Mouse (Mus musculus) MEL (cell line): ENCODE results near the gene BC053393. TPM values are rescaled to one million over a fixed set of nuclear protein-coding genes. Genes with fewer than 3 reads are reported as not detected.

Experiments used
- DNase-seq: peaks from one replicate; pipeline ENCODE4 v3.0.0; 2011; ENCODE audit warnings: low read depth, low spot score
- H3K27ac ChIP-seq: 2 replicates; pipeline ENCODE4 v1.5.1; 2012; ENCODE audit warnings: low read depth, mild to moderate bottlenecking, control low read depth, low read length, moderate library complexity; ENCODE audit not compliant: control insufficient read depth
- H3K27me3 ChIP-seq, 2 experiments: fragments of 150-350 bp in 1 of 2; sonication (generic) in 1 of 2; 2 replicates each; pipeline ENCODE4 v1.6.1; 2012; ENCODE audit warnings: low read length in 2 of 2, mild to moderate bottlenecking in 2 of 2, improper control_type of control experiment in 1 of 2, moderate library complexity in 1 of 2; ENCODE audit not compliant: insufficient read depth in 2 of 2, control insufficient read depth in 1 of 2
- H3K36me3 ChIP-seq, 2 experiments: 2 replicates each; pipeline ENCODE4 v1.6.1; 2012 to 2014; ENCODE audit warnings: low read length in 2 of 2, improper control_type of control experiment in 1 of 2, inconsistent platforms in 1 of 2, mild to moderate bottlenecking in 1 of 2; ENCODE audit not compliant: insufficient read depth in 2 of 2, control insufficient read depth in 1 of 2
- H3K4me1 ChIP-seq, 2 experiments: fragments of 150-350 bp in 1 of 2; sonication (generic) in 1 of 2; 2 replicates each; pipeline ENCODE4 v1.6.1; 2012; ENCODE audit warnings: low read length in 2 of 2, improper control_type of control experiment in 1 of 2, mild to moderate bottlenecking in 1 of 2; ENCODE audit not compliant: insufficient read depth in 2 of 2, control insufficient read depth in 1 of 2
- H3K4me3 ChIP-seq, 2 experiments: fragments of 150-350 bp in 1 of 2; sonication (generic) in 1 of 2; 2 replicates each; pipeline ENCODE4 v1.5.1; 2012; ENCODE audit warnings: low read depth in 2 of 2, low read length in 2 of 2, mild to moderate bottlenecking in 2 of 2, moderate library complexity in 2 of 2, control low read depth in 1 of 2, improper control_type of control experiment in 1 of 2; ENCODE audit not compliant: control insufficient read depth in 1 of 2, insufficient read depth in 1 of 2
- H3K79me2 ChIP-seq: 2 replicates; pipeline ENCODE4 v1.6.1; 2012; ENCODE audit warnings: mild to moderate bottlenecking, low read length, moderate library complexity; ENCODE audit not compliant: control insufficient read depth, poor library complexity, insufficient read depth
- H3K9ac ChIP-seq: 2 replicates; pipeline ENCODE4 v1.6.1; 2012; ENCODE audit warnings: low read depth, mild to moderate bottlenecking, control low read depth, low read length, moderate library complexity; ENCODE audit not compliant: control insufficient read depth, poor library complexity, severe bottlenecking
- H3K9me3 ChIP-seq: fragments of 150-350 bp; sonication (generic); replicated peaks from 2 replicates; pipeline ENCODE4 v1.6.1; 2012; ENCODE audit warnings: mild to moderate bottlenecking, low read length, improper control_type of control experiment, moderate library complexity; ENCODE audit not compliant: insufficient read depth
- BHLHE40 ChIP-seq: IDR thresholded peaks from 2 replicates; pipeline ENCODE4 v1.6.1; 2012; ENCODE audit warnings: low read depth, mild to moderate bottlenecking, inconsistent platforms, low read length, improper control_type of control experiment, borderline replicate concordance
- CHD1 ChIP-seq: IDR thresholded peaks from 2 replicates; pipeline ENCODE4 v1.6.1; 2012; ENCODE audit warnings: low read depth, mild to moderate bottlenecking, inconsistent platforms, low read length, improper control_type of control experiment
- ELF1 ChIP-seq: IDR thresholded peaks from 2 replicates; pipeline ENCODE4 v1.6.1; 2014; ENCODE audit warnings: low read depth, mild to moderate bottlenecking, inconsistent platforms, low read length, improper control_type of control experiment, moderate library complexity
- EP300 ChIP-seq, 2 experiments: IDR thresholded peaks; 2 replicates each; pipeline ENCODE4 v1.6.1; 2011; ENCODE audit warnings: improper control_type of control experiment in 2 of 2, low read length in 2 of 2, low read depth in 1 of 2, mild to moderate bottlenecking in 1 of 2
- ETS1 ChIP-seq: IDR thresholded peaks from 2 replicates; pipeline ENCODE4 v1.6.1; 2012; ENCODE audit warnings: low read depth, mild to moderate bottlenecking, inconsistent platforms, low read length, improper control_type of control experiment, moderate library complexity
- GABPA ChIP-seq: IDR thresholded peaks from 2 replicates; pipeline ENCODE4 v1.6.1; 2012; ENCODE audit warnings: low read depth, mild to moderate bottlenecking, inconsistent platforms, low read length, improper control_type of control experiment, moderate library complexity
- GATA1 ChIP-seq: IDR thresholded peaks from 2 replicates; pipeline ENCODE4 v1.6.1; 2011; ENCODE audit warnings: low read depth, low read length, improper control_type of control experiment
- JUND ChIP-seq: IDR thresholded peaks from 2 replicates; pipeline ENCODE4 v1.6.1; 2011; ENCODE audit warnings: low read depth, mild to moderate bottlenecking, improper control_type of control experiment, low read length
- KAT2A ChIP-seq: conservative IDR thresholded peaks from 2 replicates; pipeline ENCODE4 v1.6.1; 2012; ENCODE audit warnings: low read depth, low read length, improper control_type of control experiment, inconsistent platforms
- MAFK ChIP-seq: IDR thresholded peaks from 2 replicates; pipeline ENCODE4 v1.6.1; 2011; ENCODE audit warnings: low read depth, mild to moderate bottlenecking, low read length, improper control_type of control experiment, borderline replicate concordance
- MAX ChIP-seq: IDR thresholded peaks from 2 replicates; pipeline ENCODE4 v1.6.1; 2011; ENCODE audit warnings: low read length, improper control_type of control experiment
- MEF2A ChIP-seq: IDR thresholded peaks from 2 replicates; pipeline ENCODE4 v1.6.1; 2014; ENCODE audit warnings: low read depth, mild to moderate bottlenecking, inconsistent platforms, low read length, improper control_type of control experiment; ENCODE audit not compliant: poor library complexity, insufficient replicate concordance, severe bottlenecking; ENCODE audit errors: extremely low read depth
- MYB ChIP-seq: IDR thresholded peaks from 2 replicates; pipeline ENCODE4 v1.6.1; 2011; ENCODE audit warnings: mild to moderate bottlenecking, low read depth, low read length, improper control_type of control experiment
- NELFE ChIP-seq: IDR thresholded peaks from 2 replicates; pipeline ENCODE4 v1.6.1; 2011; ENCODE audit warnings: low read depth, low read length, improper control_type of control experiment
- NRF1 ChIP-seq: IDR thresholded peaks from 2 replicates; pipeline ENCODE4 v1.6.1; 2014; ENCODE audit warnings: low read depth, mild to moderate bottlenecking, inconsistent platforms, low read length, improper control_type of control experiment, moderate library complexity; ENCODE audit not compliant: poor library complexity, insufficient read depth, severe bottlenecking
- POLR2A ChIP-seq, 2 experiments: IDR thresholded peaks; 2 replicates each; pipeline ENCODE4 v1.6.1; 2011 to 2012; ENCODE audit warnings: low read length in 2 of 2, mild to moderate bottlenecking in 2 of 2, control low read depth in 1 of 2, improper control_type of control experiment in 1 of 2, low read depth in 1 of 2, moderate library complexity in 1 of 2; ENCODE audit not compliant: control insufficient read depth in 1 of 2, insufficient read depth in 1 of 2, poor library complexity in 1 of 2
- POLR2AphosphoS2 ChIP-seq: IDR thresholded peaks from 2 replicates; pipeline ENCODE4 v1.6.1; 2011; ENCODE audit warnings: low read length, improper control_type of control experiment
- SIN3A ChIP-seq: IDR thresholded peaks from 2 replicates; pipeline ENCODE4 v1.6.1; 2012; ENCODE audit warnings: low read length, improper control_type of control experiment, inconsistent platforms
- TCF12 ChIP-seq: IDR thresholded peaks from 2 replicates; pipeline ENCODE4 v1.6.1; 2014; ENCODE audit warnings: low read depth, mild to moderate bottlenecking, inconsistent platforms, low read length, improper control_type of control experiment, moderate library complexity
- USF2 ChIP-seq, 2 experiments: IDR thresholded peaks; 2 replicates each; pipeline ENCODE4 v1.6.1; 2011 to 2012; ENCODE audit warnings: improper control_type of control experiment in 2 of 2, low read length in 2 of 2, borderline replicate concordance in 1 of 2, inconsistent platforms in 1 of 2, low read depth in 1 of 2, mild to moderate bottlenecking in 1 of 2; ENCODE audit not compliant: insufficient read depth in 1 of 2
- ZMIZ1 ChIP-seq: IDR thresholded peaks from 2 replicates; pipeline ENCODE4 v1.6.1; 2012; ENCODE audit warnings: low read depth, mild to moderate bottlenecking, inconsistent platforms, low read length, improper control_type of control experiment, moderate library complexity
- polyA plus RNA-seq, 2 experiments: library from polyadenylated mRNA; stranded (reverse) in 1 of 2; unstranded in 1 of 2; fragments of >175 nt in 1 of 2; fragments of >200 nt in 1 of 2; gene quantifications; 2 replicates each; pipeline versions ENCODE4 v1.2.1 to v1.2.4; 2012; ENCODE audit warnings: low replicate concordance in 2 of 2, low read depth in 1 of 2; ENCODE audit not compliant: insufficient read length in 2 of 2, insufficient read depth in 1 of 2, missing spikeins in 1 of 2
- total RNA-seq: library from RNA; depleted of rRNA; stranded (reverse); fragments of 300-350 nt; gene quantifications from 2 replicates; pipeline ENCODE4 v1.2.3, GENCODE M21; 2012

BC053393 gene
- total and polyA plus RNA-seq, 3 experiments: not detected

DNA sequence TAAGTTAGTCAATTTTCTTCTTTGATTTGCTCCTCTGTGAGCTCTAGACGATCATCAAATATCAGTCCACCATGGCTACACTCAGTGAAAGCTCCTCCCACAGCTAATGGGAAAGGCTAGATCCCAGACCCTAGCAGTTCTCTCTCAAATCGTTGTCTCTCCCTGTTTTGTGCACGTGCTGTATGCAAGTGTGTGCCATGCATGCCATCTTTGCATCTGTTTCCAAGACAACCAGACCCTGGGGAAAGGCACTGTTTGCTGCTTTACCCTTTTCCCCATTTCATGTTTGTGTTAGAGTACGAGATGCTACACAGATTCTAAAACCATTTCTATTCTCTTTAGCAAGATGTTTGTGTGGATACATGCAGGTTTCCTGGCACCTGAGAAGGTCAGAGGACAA lies 34.4 kb upstream of the BC053393 start:
- Histone ChIP-seq H3K79me2 (no peaks in the 10 kb centered on the region), H3K9ac (no peak overlapping the region), H3K4me1 (no peaks in the 10 kb centered on the region), H3K27ac (no peak overlapping the region), H3K9me3 (no peaks in the 10 kb centered on the region), H3K27me3 (no peaks in the 10 kb centered on the region; a peak in 1 of 4 replicates), H3K36me3 (no peaks in the 10 kb centered on the region), H3K4me3 (no peak overlapping the region)
- DNase-seq: no peak
- TF ChIP-seq ELF1 (no peak), CHD1 (no peak), GATA1 (no peak), ZMIZ1 (no peak), USF2 (IDR thresholded peaks at IDR 0.05; ENCODE audit: borderline replicate concordance in 1 of 2, insufficient read depth in 1 of 2, low read depth in 1 of 2, low read length in 2 of 2) (no peak), MEF2A (no peak), MAFK (no peak), BHLHE40 (no peak), SIN3A (no peak), NRF1 (no peak), EP300 (IDR thresholded peaks at IDR 0.05; ENCODE audit: low read depth in 1 of 2, low read length in 2 of 2) (no peak), NELFE (no peak), POLR2AphosphoS2 (no peak)

DNA sequence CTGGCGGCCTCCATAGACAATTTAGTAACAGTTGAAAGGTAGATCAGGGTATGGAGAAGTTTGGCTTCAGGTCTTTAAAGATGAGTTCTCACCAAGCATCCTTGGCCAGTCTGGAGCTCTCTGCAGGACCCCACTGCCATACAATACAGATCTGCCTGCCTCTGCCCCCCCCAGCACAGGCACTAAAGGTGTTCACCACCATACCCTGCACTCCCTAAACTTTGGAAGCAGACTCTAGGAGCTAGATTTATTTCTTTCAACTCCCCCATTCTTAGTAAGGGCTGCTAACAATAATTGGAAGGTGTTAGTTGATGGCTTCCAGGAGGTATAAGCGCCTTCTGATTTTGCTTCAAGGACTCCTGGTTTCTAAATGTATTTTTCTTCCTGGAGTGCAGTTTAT lies 27.8 kb upstream of the BC053393 start:
- H3K9me3 ChIP-seq: no peaks in the 10 kb centered on the region
- H3K27me3 ChIP-seq: peaks cover 0 to 1% of the 10 kb centered on the region in 2 experiments; a peak in 2 of 4 replicates
- no peak overlapping the region for H3K4me3 ChIP-seq
- no peak for DNase-seq
- no peaks in the 10 kb centered on the region for H3K36me3 ChIP-seq
- H3K4me1 ChIP-seq: no peaks in the 10 kb centered on the region
- no peaks in the 10 kb centered on the region for H3K79me2 ChIP-seq
- H3K9ac ChIP-seq: no peak overlapping the region
- no peak for TF ChIP-seq SIN3A
- no peak for TF ChIP-seq CHD1
- TF ChIP-seq ETS1: no peak
- TF ChIP-seq GABPA: no peak
- TF ChIP-seq KAT2A: no peak
- TF ChIP-seq GATA1: no peak
- no peak for TF ChIP-seq TCF12
- no peak for TF ChIP-seq MYB
- no peak for TF ChIP-seq MAX
- no peak for TF ChIP-seq NRF1
- no peak for TF ChIP-seq NELFE
- TF ChIP-seq JUND: no peak
- no peak for TF ChIP-seq POLR2A (IDR thresholded peaks at IDR 0.05; ENCODE audit: control insufficient read depth in 1 of 2, insufficient read depth in 1 of 2, low read depth in 1 of 2, low read length in 2 of 2, poor library complexity in 1 of 2)
- H3K27ac ChIP-seq: no peak overlapping the region
